Mouse (Mus musculus): Measurements from ENCODE around the gene P4ha3.

GRCm38 (mm10) chr7:100354984-100355383, 69.7 kb downstream of the P4ha3 start:
- no peak for TF ChIP-seq POLR2A (IDR thresholded peaks at IDR 0.05; ENCODE audit: low read depth, low read length)
- TF ChIP-seq CTCF (IDR thresholded peaks at IDR 0.05; ENCODE audit: extremely low read depth, insufficient read length, insufficient replicate concordance, low read depth, low read length), result no peak

Measured in small intestine, adult 2 months (tissue).